Mouse (Mus musculus) limb, embryonic 13.5 days (tissue): ENCODE data around the gene Jarid2. TPM values are rescaled to one million over a fixed set of nuclear protein-coding genes. Genes with fewer than 3 reads are reported as not detected.

Experiments used
- ATAC-seq: fragments of 200-750 bp; cut with Nextera tagmentation; 2 replicates; pipeline ENCODE4 v1.8.0; 2017; ENCODE audit warnings: low read depth, moderate number of reproducible peaks, moderate TSS enrichment; ENCODE audit not compliant: low FRiP score
- H3K27ac ChIP-seq: fragments of 300-500 bp; sonication (generic); 2 replicates; pipeline ENCODE4 v1.5.1; 2015; ENCODE audit warnings: inconsistent platforms, mild to moderate bottlenecking, moderate library complexity
- H3K27me3 ChIP-seq: fragments of 300-500 bp; sonication (generic); 2 replicates; pipeline ENCODE4 v1.6.1; 2015; ENCODE audit warnings: mild to moderate bottlenecking, inconsistent platforms
- H3K36me3 ChIP-seq: fragments of 300-500 bp; sonication (generic); 2 replicates; pipeline ENCODE4 v1.6.1; 2015; ENCODE audit warnings: inconsistent platforms, mild to moderate bottlenecking, moderate library complexity
- H3K4me1 ChIP-seq: fragments of 300-500 bp; sonication (generic); 2 replicates; pipeline ENCODE4 v1.6.1; 2015; ENCODE audit warnings: inconsistent platforms
- H3K4me2 ChIP-seq: fragments of 300-500 bp; sonication (generic); replicated peaks from 2 replicates; pipeline ENCODE4 v1.6.1; 2015; ENCODE audit warnings: inconsistent platforms, mild to moderate bottlenecking, moderate library complexity
- H3K4me3 ChIP-seq: fragments of 300-500 bp; sonication (generic); 2 replicates; pipeline ENCODE4 v1.5.1; 2015; ENCODE audit warnings: moderate library complexity, mild to moderate bottlenecking, inconsistent platforms
- H3K9ac ChIP-seq: fragments of 300-500 bp; sonication (generic); 2 replicates; pipeline ENCODE4 v1.6.1; 2015; ENCODE audit warnings: mild to moderate bottlenecking, inconsistent platforms
- H3K9me3 ChIP-seq: fragments of 300-500 bp; sonication (generic); 2 replicates; pipeline ENCODE4 v1.6.1; 2016; ENCODE audit warnings: inconsistent platforms
- WGBS: fragments of 180-500 bp; shearing (Covaris S2); methylation state at CpG from one replicate; pipeline ENCODE4 v1.1.7; 2015; 5-methylcytosine and 5-hydroxymethylcytosine counted together
- polyA plus RNA-seq: library from polyadenylated mRNA; unstranded; fragments of >200 nt; fragmentation: Nextera tagmentation; extraction: Ambion mirVana; gene quantifications from 2 replicates; pipeline ENCODE4 v1.2.1, GENCODE M21; 2015

Jarid2 gene
- polyA plus RNA-seq, 1 experiment from 2014 or later = 53.8 TPM

DNA sequence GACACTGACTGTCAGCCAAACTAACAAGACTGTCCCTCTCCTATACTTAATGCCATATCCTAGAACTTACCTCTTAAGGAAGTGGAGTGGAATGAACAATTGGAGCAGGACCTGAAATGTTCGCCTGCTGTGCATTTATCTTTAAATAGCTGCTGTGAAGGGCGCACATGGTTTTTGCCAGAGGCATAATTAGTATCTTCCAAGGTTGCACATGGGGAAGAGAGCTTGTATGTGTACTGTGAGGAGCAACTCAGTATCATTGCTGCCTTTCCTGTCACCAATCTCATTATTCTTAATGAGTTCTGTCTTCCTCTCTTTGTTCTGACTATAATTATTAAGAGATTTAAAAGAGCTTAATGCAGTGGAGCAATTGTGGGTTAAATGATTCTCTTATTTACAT is 147.5 kb downstream of the Jarid2 start:
- Histone ChIP-seq H3K27ac (no peak overlapping the region), H3K4me3 (no peak overlapping the region), H3K27me3 (no peaks in the 10 kb centered on the region), H3K9ac (no peak overlapping the region), H3K4me2 (no peak overlapping the region), H3K36me3 (peaks cover 16% of the 10 kb centered on the region), H3K9me3 (no peaks in the 10 kb centered on the region), H3K4me1 (peaks cover 21% of the 10 kb centered on the region)
- 81% methylated on average over 2 of the region's 2 CpGs for WGBS
- no peak for ATAC-seq

DNA sequence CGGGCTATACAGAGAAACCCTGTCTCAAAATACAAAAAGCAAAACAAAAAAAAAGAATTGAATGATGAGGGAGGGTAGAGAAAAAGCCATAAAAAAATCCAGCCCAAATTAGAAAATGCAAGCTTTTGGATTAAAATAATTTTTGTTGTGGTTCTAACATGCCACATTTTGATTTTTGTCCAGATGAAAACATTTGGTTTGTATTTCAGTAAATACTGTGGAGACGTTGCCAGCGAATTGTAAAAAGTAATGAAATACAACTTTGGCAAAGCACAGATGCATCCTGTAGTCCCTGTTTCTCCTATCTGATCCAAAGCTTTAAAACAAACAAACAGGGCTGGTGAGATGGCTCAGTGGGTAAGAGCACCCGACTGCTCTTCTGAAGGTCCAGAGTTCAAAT is 151.7 kb downstream of the Jarid2 start:
- peaks cover 18% of the 10 kb centered on the region for H3K4me1 ChIP-seq

DNA sequence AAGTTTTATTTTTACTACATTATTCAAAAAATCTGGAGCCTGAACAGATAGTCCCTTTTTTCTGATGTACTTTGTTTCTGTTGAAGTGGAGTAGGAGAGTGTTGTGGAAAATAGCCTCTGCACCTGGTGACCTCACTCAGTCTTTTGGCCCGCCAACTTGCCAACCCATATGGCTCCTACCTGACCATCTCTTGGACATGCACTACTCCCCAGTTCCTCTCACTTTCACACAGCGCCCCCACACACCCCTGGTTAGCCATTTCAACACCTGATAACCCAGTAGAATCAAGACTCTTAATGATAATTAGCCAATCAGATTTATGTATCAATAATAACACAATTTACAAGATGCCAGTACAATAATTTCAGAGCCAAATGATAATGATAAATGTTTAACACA is 156.9 kb downstream of the Jarid2 start:
- ATAC-seq = no peak
- Histone ChIP-seq H3K27ac (no peak overlapping the region), H3K4me3 (no peak overlapping the region), H3K9me3 (no peaks in the 10 kb centered on the region), H3K9ac (no peak overlapping the region), H3K4me1 (0 out of 2 replicates have a peak, but pooled peaks cover 3% of the 10 kb centered on the region), H3K4me2 (no peak overlapping the region), H3K27me3 (no peaks in the 10 kb centered on the region), H3K36me3 (peaks cover 28% of the 10 kb centered on the region)
- 95% methylated on average over 2 of the region's 2 CpGs for WGBS

More for the DNA sequence above, 151.7 kb downstream of the Jarid2 start:
- no peak overlapping the region for H3K27ac ChIP-seq
- H3K4me2 ChIP-seq = no peak overlapping the region
- no peak for ATAC-seq
- H3K4me3 ChIP-seq = no peak overlapping the region
- H3K27me3 ChIP-seq = no peaks in the 10 kb centered on the region
- WGBS = 80% methylated on average over 4 of the region's 4 CpGs
- H3K9me3 ChIP-seq = no peaks in the 10 kb centered on the region
- H3K9ac ChIP-seq = no peak overlapping the region
- H3K36me3 ChIP-seq = peaks cover 11% of the 10 kb centered on the region; the same call in 1 of the 2 replicates

DNA sequence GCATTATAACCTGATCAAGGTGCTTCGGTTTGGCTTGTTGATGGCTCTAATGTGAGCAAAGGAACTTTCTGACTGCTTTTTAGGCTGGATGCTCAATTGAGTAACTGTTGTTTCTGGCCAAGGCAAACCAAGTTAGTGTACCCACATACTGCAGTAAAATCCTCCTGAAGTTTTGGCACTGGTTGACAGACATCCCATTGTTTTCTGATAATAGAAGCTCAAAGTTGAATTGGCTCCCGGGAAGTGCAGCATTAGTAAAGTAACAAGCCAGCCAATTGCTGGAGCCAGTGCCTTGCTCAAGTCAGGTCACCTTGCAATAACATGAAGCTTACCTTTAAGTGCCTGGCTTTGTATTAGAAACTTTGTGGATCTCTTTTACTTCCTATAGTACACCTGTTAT is 161.3 kb downstream of the Jarid2 start:
- no peaks in the 10 kb centered on the region for H3K27me3 ChIP-seq
- 83% methylated on average over 2 of the region's 2 CpGs for WGBS
- no peak overlapping the region for H3K27ac ChIP-seq
- no peak overlapping the region for H3K4me2 ChIP-seq
- no peaks in the 10 kb centered on the region for H3K9me3 ChIP-seq
- ATAC-seq = no peak
- no peak overlapping the region for H3K9ac ChIP-seq
- no peak overlapping the region for H3K4me3 ChIP-seq
- H3K36me3 ChIP-seq = peaks cover 32% of the 10 kb centered on the region
- H3K4me1 ChIP-seq = peaks cover 21% of the 10 kb centered on the region

DNA sequence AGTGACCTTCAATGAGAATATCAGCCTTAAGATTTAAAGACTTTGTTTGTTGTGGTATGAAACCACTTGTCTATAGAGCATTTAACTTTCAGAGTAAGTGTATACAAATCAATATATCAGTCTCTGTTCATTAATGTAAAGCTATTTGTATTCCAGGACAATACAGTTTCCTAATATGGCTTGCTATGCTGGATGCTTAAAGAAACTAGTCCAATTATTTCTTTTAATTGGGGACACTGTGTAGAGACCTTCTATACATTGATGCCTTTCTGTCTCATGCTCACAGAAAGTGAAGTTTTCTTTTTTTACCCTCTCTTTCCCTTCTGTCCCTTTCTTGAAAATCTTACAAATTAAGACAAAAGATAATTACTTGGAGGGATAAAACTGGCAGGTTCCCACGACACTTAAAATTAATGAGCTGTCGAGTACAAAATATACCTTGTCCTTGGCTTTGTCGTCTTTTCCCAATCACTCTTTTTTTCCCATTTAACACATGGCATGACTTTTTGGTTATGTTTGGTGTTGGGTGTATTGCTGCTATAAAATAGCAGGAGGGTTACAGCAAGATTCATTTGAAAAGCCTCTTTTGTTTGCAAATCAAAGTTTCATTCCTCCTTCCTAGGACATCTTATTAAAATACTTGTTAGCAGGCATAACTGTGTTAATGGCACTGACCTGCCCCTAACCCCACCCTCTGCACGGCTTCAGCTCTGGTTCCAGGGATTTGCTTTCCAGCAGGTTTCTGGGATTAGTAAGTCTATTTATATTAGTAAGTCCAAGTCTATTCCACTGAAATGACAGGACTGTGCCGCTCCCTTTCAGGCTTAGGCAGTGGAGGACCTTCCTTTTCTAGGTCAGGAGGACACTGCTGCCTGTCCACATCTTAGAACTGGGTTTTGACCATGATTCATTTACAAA is 162.8 kb downstream of the Jarid2 start:
- Histone ChIP-seq H3K4me1 (peaks cover 21% of the 10 kb centered on the region), H3K9ac (no peak overlapping the region), H3K4me3 (no peak overlapping the region), H3K27ac (no peak overlapping the region), H3K4me2 (no peak overlapping the region), H3K27me3 (no peaks in the 10 kb centered on the region), H3K9me3 (no peaks in the 10 kb centered on the region), H3K36me3 (peaks cover 43% of the 10 kb centered on the region)
- 0 out of 2 replicates have a peak, but pooled peaks have one; percentile 40 for ATAC-seq
- 22% methylated on average over 5 of the region's 5 CpGs for WGBS

DNA sequence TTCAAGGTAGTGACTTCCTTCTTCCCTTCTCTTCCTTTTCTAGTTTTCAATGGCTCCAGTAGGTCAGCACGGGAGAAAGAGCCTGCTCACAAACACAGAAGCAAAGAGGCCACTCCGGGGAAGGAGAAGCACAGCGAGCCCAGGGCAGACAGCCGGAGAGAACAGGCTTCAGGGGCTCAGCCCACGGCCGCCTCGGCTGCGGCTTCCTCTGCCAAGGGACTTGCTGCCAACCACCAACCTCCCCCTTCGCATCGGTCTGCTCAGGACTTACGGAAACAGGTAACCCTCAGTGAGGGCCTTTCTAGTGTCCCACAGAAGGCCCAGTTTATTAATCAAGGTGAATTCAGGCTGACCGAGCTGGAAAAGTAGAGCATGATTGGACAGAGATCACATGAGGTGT is 166.9 kb downstream of the Jarid2 start:
- WGBS = 93% methylated on average over 12 of the region's 12 CpGs
- H3K4me1 ChIP-seq = peaks cover 24% of the 10 kb centered on the region
- ATAC-seq = no peak
- H3K27ac ChIP-seq = no peak overlapping the region
- no peak overlapping the region for H3K4me2 ChIP-seq
- peaks cover 56% of the 10 kb centered on the region for H3K36me3 ChIP-seq
- H3K9ac ChIP-seq = no peak overlapping the region
- no peak overlapping the region for H3K4me3 ChIP-seq
- H3K9me3 ChIP-seq = no peaks in the 10 kb centered on the region
- H3K27me3 ChIP-seq = no peaks in the 10 kb centered on the region

DNA sequence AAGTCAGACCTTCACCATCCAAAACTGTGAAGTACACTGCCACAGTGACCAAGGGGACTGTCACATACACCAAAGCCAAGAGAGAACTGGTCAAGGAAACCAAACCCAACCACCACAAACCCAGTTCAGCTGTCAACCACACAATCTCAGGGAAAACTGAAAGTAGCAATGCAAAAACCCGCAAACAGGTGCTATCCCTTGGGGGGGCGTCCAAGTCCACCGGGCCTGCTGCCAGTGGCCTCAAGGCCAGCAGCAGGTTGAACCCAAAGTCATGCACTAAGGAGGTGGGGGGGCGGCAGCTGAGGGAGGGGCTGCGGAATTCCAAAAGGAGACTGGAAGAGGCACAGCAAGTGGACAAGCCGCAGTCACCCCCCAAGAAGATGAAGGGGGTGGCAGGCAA is 173.0 kb downstream of the Jarid2 start:
- no peaks in the 10 kb centered on the region for H3K9me3 ChIP-seq
- H3K4me1 ChIP-seq = peaks cover 15% of the 10 kb centered on the region
- H3K4me2 ChIP-seq = no peak overlapping the region
- no peak overlapping the region for H3K4me3 ChIP-seq
- H3K9ac ChIP-seq = no peak overlapping the region
- no peak overlapping the region for H3K27ac ChIP-seq
- ATAC-seq = no peak
- H3K36me3 ChIP-seq = peaks cover 76% of the 10 kb centered on the region
- no peaks in the 10 kb centered on the region for H3K27me3 ChIP-seq
- WGBS = 92% methylated on average over 6 of the region's 6 CpGs

DNA sequence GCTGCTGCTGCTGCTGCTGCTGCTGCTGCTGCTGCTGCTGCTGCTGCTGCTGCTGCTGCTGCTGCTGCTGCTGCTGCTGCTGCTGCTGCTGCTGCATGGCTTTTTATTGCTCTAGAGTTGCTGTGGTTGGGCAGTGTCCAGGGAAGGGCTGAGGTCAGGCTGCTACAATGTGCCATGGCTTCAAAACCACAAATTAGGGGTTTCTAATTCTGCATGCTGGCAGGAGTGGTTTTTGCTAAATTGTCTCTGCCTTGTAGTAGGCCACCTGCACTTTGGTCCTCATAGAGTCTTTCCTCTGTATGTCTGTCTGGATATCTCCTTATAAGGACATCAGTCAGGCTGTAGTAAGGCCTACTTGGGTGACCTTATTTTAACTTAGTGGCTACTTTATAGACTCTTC is 174.1 kb downstream of the Jarid2 start:
- Histone ChIP-seq H3K4me3 (no peak overlapping the region), H3K4me2 (no peak overlapping the region), H3K36me3 (peaks cover 76% of the 10 kb centered on the region), H3K4me1 (peaks cover 27% of the 10 kb centered on the region), H3K9ac (no peak overlapping the region), H3K9me3 (no peaks in the 10 kb centered on the region), H3K27me3 (no peaks in the 10 kb centered on the region), H3K27ac (no peak overlapping the region)
- ATAC-seq = no peak

DNA sequence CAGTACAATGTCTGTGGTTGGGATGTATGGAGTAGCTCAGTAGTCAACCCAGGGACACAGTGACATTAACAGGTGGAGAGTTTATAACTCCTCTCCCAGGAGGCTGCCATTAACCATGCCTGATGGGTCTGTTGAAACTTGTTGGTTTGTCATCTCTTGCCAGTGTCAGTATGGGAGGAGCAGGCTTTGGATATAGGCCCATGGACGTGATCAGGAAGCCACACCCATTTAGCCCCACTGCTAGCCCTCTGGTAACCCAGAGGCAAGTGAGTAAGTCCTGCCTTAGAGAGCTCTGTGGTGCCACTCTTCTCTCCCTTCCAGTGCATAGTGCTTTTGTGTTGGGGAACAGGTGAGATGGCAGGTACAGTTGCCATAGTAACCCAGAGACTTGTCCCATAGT is 175.0 kb downstream of the Jarid2 start:
- H3K27ac ChIP-seq = no peak overlapping the region
- H3K9ac ChIP-seq = no peak overlapping the region
- no peaks in the 10 kb centered on the region for H3K9me3 ChIP-seq
- ATAC-seq = no peak
- no peak overlapping the region for H3K4me2 ChIP-seq
- peaks cover 76% of the 10 kb centered on the region for H3K36me3 ChIP-seq
- H3K4me1 ChIP-seq = peaks cover 31% of the 10 kb centered on the region
- H3K4me3 ChIP-seq = no peak overlapping the region
- 63% methylated on average over 1 of the region's 1 CpGs for WGBS
- no peaks in the 10 kb centered on the region for H3K27me3 ChIP-seq

DNA sequence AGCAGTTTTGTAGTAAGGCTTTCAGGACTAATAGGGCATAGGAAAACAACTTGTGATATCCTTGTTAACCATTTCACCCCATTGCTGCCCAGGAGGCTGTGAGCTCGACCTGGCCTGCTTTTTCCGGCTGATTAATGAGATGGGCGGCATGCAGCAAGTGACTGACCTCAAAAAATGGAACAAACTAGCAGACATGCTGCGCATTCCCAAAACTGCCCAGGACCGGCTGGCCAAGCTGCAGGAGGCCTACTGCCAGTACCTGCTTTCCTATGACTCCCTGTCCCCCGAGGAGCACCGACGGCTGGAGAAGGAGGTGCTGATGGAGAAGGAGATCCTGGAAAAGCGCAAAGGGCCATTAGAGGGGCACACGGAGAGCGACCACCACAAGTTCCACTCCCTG is 176.9 kb downstream of the Jarid2 start:
- Histone ChIP-seq H3K27me3 (no peaks in the 10 kb centered on the region), H3K4me3 (no peak overlapping the region), H3K9ac (no peak overlapping the region), H3K36me3 (peaks cover 88% of the 10 kb centered on the region), H3K4me2 (no peak overlapping the region), H3K9me3 (no peaks in the 10 kb centered on the region), H3K4me1 (peaks cover 24% of the 10 kb centered on the region), H3K27ac (no peak overlapping the region)
- ATAC-seq = no peak
- 89% methylated on average over 11 of the region's 11 CpGs for WGBS

DNA sequence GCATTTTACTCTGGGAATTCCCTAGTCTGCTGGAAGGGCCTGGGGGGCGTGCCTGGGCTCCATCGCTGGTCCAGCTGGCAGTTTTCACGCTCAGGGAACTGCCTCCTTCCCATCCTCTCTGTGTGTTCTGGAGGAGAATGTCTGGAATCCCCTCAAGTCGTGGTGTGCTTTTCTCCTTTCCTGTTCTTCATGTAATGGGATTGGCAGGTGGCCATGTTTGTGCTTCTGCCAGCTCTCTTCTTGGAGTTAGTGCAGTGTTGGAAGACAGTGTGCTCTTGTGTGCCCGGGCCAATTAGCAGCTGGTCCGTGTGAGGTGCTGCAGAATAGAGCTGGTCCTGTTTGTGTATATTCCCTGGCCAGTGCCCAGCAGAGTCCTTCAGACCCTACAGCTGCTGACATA is 178.4 kb downstream of the Jarid2 start:
- peaks cover 34% of the 10 kb centered on the region for H3K4me1 ChIP-seq
- ATAC-seq = peak; percentile 89
- peak overlapping the region; percentile 55; the same call in 1 of the 2 replicates for H3K27ac ChIP-seq
- H3K27me3 ChIP-seq = no peaks in the 10 kb centered on the region
- no peaks in the 10 kb centered on the region for H3K9me3 ChIP-seq
- no peak overlapping the region for H3K4me2 ChIP-seq
- no peak overlapping the region for H3K4me3 ChIP-seq
- H3K36me3 ChIP-seq = peaks cover 88% of the 10 kb centered on the region
- no peak overlapping the region for H3K9ac ChIP-seq
- 44% methylated on average over 6 of the region's 6 CpGs for WGBS

DNA sequence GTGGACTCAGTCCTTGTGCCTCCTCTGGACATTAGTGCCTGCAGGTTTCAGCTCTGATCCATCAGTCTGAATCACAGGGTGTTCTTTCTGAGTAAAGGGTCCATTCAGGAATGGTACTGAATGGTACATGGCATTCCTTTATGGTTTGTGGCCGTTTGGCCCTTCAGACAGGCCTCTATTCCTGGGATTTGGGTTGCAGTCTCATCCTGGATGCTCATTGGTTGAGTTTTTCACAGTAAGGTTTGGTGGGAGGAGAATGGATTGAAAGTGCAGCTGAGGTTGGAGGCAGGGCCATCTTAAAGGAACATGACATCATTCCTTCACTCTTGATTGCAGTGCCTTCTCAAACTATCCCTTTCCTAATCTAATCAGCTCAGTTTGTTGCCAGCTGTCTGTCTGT is 179.5 kb downstream of the Jarid2 start:
- Histone ChIP-seq H3K9me3 (no peaks in the 10 kb centered on the region), H3K4me1 (peaks cover 40% of the 10 kb centered on the region), H3K4me3 (no peak overlapping the region), H3K27me3 (no peaks in the 10 kb centered on the region), H3K4me2 (no peak overlapping the region), H3K9ac (no peak overlapping the region), H3K27ac (no peak overlapping the region), H3K36me3 (peaks cover 90% of the 10 kb centered on the region)
- ATAC-seq = no peak
- WGBS = 3% methylated on average over 1 of the region's 1 CpGs

DNA sequence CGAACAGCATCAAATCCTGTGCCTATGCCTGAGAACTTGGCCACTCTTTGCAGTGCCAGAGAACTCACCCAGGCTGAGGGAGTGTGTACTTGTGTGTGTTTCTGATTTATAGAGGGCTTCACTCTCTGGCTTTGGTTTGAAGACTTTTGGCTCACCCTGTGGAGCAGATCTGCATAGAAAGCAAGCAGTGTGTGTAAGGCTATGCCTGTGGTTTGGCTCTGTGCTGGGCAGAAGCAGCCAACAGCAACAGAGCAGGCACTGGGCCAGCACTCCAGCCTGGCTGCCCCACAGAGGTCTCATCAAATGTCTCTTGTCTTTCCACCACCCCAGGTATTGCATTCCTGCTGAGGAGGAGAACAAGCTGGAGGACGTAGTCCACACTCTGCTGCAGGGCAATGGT is 183.6 kb downstream of the Jarid2 start:
- H3K27ac ChIP-seq = peak overlapping the region; percentile 48; the same call in 1 of the 2 replicates
- H3K9me3 ChIP-seq = no peaks in the 10 kb centered on the region
- H3K9ac ChIP-seq = no peak overlapping the region
- no peak overlapping the region for H3K4me3 ChIP-seq
- 76% methylated on average over 2 of the region's 2 CpGs for WGBS
- H3K27me3 ChIP-seq = no peaks in the 10 kb centered on the region
- no peak overlapping the region for H3K4me2 ChIP-seq
- peaks cover 98% of the 10 kb centered on the region for H3K36me3 ChIP-seq
- peak; percentile 14; the same call in 1 of the 2 replicates for ATAC-seq
- peaks cover 26% of the 10 kb centered on the region for H3K4me1 ChIP-seq
